Mouse (Mus musculus): ENCODE measurements around the gene Fbxw4. TPM values are rescaled to one million over a fixed set of nuclear protein-coding genes. Genes with fewer than 3 reads are reported as not detected.

Gene Fbxw4
- 10 to 100 TPM; 28.7 to 33.3 TPM for total RNA-seq (2021)

DNA sequence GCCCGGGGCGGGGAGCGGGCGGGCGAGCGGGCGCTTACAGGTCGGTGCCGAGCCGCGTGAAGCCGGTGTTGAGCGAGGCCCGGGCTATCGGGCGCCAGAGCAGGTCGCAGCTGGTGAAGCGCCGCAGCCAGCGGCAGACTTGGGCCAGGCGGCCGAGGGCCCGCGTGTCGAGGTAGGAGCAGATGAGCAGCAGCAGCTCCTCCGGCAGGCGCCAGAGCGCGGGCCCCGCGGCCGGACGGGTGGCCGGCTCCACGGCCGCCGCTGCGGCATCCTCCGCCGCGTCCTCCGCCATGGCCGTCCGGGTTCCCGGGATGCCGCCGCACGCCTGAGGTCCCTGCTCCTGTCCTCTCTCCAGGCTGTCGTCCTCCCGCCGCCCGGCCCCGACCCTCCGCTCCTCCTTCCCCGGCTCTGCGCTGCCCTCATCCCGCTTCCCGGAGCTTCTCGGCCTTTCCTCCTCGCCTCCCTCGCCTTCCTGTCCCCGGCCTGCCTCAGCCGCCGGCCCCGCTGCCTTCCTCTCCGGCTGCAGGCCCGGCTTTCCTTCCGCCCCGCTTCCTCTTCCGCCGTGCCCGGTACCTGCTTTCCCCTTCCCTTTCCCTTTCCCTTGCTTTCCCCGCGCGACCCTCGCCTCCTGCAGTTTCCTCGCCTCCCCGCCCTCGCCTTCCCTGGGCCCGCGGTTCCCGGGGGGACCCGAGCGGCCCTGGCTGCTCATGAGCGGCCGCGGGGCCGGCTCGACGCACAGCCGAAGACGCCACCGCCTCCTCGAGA lies at the start of gene Fbxw4:
TSS of gene Fbxw4 (minus strand) at position 575 of the 765 bp plus-strand sequence.
- peak; percentile 38 to 80 for DNase-seq (ENCODE audit: extremely low spot score in 1 of 2, low spot score in 2 of 2)
- intact Hi-C loops (cut with DNase I) = no loop called here

DNA sequence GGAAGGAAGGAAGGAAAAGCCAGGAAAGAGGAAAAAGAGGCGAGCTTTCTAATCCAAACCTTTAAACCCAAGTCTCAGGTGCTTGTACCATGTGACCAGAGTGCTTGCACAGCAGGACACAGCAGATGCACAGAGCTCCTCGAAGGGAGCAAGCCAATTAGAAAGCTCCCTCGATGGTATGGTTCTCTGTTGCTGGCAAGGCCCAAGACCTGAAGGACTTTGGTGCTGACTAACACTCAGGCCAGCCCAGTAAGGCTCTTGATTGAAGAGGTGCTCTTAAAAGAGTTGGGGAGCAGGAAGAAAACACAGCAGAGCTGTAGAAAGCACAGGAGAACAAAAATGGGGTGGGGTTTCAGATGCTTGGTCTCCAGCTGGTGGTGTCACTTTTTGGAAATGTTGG lies 48.6 kb upstream of the Fbxw4 start:
- no peak for DNase-seq (ENCODE audit: extremely low spot score in 1 of 2, low spot score in 2 of 2)
- intact Hi-C loops (cut with DNase I) = no loop called here

DNA sequence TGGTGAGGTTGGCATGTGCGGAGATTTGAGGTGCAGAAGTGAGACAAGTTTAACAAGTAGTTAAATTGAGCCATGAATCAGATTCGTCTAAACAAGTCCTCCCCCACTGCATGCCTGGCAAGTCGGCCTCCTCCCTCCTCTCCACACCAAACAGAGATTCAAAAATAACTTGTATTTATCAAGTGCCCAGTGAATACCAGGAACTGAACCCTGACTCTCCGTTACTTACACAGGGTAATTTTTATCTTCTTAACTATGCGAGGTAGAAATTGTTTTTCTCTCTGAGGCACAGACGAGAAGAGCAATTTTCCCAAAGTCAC lies 36.1 kb upstream of the Fbxw4 start:
- intact Hi-C loops (cut with DNase I) = no loop called here
- no peak for DNase-seq (ENCODE audit: extremely low spot score in 1 of 2, low spot score in 2 of 2)

DNA sequence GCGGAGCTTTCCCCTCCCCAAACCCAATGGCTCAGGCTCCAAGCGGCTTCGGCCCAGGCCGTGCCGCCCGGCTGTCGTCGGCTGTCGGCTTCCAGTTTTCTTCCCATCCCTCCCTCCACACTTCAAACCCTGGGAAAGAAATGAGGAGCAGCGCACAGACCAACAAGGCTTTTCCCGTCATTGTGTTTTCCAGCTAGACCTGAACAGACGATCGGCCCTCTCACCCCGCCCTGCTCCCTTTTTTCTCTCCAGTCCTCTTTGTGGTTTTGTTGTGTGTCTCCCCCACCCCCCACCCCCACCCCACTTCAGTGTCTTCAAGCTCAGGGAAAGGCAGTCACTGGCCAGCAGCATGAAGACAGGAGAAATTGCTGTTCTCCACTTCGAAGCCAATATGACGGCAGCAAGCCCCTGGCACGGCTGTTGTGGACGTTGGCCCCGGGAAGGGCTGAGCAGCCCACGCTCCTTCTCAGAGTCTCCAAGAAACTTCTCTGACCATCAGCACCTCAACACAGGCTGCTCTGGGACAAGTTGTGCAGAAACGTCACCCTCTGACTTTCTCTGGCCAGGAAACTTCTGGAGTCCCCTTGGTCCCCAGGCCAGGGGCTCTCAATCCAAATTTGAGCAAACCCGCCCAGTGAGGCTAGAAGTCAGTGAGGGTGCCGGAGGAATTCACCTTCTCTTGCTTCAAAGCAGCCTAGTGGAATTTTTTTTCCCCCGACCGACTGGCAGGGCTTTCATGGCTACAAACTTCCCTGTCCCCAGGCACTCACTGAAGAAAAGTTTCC lies 35.6 kb upstream of the Fbxw4 start:
- no peak for DNase-seq (ENCODE audit: extremely low spot score in 1 of 2, low spot score in 2 of 2)
- intact Hi-C loops (cut with DNase I) = no loop called here

DNA sequence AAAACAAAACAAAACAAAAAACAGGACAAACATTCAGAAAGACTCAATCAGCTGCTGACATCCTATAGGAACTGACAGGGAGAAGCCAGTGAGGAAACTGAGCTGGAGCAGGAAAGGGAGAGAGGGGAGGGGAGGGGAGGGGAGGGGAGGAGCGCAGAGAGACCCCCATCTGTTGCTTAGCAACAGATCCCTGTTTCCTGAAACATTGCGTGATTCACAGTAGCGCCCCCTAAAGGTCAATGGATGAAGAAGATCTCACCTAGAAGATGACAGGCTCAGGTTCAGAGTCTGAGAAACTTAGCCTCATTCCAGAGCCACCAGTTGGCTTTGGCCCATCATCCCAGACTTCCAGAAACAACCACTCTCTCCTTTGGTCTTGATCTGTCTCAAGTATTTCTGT lies 33.9 kb upstream of the Fbxw4 start:
- intact Hi-C loops (cut with DNase I) = no loop called here
- DNase-seq (ENCODE audit: extremely low spot score in 1 of 2, low spot score in 2 of 2) = no peak

DNA sequence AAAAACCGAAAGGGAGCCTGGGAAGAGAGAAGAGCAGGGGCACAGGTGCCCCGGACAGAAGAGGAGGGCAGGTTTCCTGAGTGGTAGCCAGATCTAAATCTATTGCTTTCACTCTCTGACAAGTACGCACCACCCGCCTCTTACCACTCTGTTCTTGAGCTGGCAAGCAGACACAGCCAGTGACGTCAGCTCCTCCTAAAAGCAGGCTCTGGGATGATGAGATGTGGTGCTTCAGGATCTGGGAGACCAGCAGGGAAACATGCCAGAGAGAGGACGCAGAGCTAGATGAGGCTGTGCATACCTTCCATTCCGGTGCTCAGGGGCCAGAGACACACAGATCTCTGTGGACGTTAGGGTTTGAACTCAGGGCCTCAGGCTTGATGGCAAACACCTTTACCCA lies 32.1 kb upstream of the Fbxw4 start:
- intact Hi-C loops (cut with DNase I) = no loop called here
- peak; percentile 17 to 37 for DNase-seq (ENCODE audit: extremely low spot score in 1 of 2, low spot score in 2 of 2)

DNA sequence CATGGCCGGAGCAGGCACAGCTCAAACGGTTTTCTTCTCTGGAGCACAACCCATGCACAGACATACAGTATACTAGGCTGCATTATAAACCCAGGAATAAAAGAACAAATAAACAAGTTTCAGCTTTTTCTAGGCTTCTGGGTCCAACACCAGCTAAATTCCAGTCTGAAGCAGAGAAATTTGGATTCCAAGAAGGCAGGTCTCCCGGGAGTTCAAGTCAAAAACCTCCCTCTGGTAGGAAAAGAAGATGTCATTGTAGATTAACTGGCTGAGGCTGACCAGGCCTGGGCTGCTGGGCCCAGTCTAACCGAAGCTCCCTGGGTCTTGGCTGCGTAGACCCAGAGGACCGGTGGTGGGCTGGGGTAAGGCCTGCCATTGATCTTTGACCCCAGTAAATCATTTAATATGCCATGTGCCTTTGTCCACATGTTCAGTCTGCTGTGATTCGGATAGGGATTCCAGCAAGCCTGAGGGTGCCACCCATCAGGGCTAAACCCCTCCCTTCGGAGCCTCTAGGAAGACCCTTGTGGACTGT lies 31.0 kb upstream of the Fbxw4 start:
- intact Hi-C loops (cut with DNase I) = no loop called here
- no peak for DNase-seq (ENCODE audit: extremely low spot score in 1 of 2, low spot score in 2 of 2)

DNA sequence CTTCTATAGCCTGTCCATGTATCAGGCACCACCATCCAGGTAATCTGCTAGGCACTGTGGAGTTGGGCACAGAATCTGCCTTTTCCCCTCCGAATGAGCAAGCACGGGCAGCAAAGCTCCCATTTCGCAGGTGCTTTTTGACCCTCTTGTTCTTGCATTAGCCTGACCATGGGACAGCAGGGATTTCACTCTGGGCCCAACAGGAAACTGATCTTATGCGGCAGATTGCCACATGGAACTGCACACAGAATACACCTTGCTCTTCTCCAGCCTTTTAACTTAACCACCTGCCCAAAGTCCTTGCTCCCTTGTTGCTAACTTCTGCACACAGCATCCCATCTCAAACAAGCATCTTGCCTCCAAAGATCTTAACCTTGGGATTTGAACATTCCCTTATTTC lies 26.9 kb upstream of the Fbxw4 start:
- DNase-seq (ENCODE audit: extremely low spot score in 1 of 2, low spot score in 2 of 2) = no peak
- intact Hi-C loops (cut with DNase I) = no loop called here

DNA sequence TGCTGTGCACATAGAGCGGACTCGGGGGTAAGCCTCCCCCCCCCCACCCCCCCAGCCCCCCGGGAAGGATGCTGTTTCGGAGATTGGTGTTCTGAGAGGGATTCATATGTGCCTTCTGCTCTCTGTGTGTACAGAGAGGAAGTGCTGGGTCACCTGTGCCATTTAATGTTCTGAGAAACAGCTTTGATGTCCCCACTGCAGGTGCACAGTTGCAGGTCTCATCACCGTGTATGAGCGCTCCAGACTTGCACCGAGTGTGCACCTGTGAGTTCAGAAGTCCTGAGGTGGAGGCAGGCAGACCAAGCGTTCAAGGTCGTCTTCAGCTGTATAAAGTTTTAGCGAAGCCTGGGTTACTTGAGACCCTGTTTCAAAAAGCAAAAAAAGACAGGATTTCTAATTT lies 23.6 kb upstream of the Fbxw4 start:
- intact Hi-C loops (cut with DNase I) = no loop called here

DNA sequence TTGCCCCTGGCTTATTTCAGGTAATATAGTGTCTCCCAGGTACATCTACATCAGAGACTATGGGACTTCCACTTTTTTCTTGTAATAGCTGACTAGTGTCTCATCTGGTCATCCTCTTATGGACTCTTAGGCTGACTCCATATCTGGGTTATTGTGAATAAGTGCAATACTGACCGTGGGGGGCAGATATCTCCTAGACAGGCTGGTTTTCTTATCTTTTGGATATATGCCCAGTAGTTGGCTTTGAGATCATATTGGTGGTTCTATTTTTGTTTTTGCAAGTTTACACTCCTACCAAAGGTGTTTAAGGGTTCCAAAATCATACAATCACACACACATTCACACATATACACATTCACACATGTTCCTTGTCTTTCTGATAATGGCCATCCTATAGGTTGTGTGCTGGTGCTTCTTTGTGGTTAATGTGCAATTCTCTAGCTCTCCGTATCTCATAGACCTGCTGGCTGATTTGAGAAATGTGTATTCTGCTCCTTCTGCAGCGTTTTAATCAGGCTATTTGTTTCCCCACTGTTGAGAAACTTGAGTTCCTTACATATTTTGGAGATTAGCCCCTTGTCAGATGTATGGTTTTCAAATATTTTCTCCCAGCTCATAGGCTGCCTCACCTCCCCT lies 20.5 kb upstream of the Fbxw4 start:
- DNase-seq (ENCODE audit: extremely low spot score in 1 of 2, low spot score in 2 of 2) = no peak
- intact Hi-C loops (cut with DNase I) = no loop called here

More for the DNA sequence above, 23.6 kb upstream of the Fbxw4 start:
- no peak for DNase-seq (ENCODE audit: extremely low spot score in 1 of 2, low spot score in 2 of 2)

DNA sequence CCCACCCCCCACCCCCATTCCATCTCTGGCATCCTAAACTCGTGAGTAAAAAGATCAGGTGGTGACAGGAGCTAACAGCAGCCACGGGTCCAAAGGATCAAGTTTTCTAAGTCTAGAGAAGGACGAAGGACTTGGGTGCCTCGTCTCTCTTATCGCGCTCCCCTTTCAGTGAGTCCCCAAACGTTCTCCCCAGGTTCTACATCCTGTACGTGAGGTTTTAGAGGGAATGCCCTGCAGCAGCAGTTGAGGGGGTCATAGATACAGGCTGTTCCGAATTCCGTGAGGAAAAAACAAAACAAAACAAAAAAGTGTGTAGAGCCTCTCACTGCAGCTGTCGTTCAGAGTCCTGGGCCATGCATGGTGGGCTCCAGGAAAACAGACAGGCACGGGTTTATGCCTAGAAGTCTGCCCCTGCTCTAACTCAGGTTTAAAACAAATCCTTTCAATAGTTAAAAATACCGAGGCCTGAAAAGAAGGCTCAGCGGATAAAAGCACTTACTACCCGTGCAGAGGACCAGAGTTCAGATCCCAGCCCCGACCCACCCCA lies 16.7 kb upstream of the Fbxw4 start:
- intact Hi-C loops (cut with DNase I) = no loop called here
- DNase-seq (ENCODE audit: extremely low spot score in 1 of 2, low spot score in 2 of 2) = no peak

DNA sequence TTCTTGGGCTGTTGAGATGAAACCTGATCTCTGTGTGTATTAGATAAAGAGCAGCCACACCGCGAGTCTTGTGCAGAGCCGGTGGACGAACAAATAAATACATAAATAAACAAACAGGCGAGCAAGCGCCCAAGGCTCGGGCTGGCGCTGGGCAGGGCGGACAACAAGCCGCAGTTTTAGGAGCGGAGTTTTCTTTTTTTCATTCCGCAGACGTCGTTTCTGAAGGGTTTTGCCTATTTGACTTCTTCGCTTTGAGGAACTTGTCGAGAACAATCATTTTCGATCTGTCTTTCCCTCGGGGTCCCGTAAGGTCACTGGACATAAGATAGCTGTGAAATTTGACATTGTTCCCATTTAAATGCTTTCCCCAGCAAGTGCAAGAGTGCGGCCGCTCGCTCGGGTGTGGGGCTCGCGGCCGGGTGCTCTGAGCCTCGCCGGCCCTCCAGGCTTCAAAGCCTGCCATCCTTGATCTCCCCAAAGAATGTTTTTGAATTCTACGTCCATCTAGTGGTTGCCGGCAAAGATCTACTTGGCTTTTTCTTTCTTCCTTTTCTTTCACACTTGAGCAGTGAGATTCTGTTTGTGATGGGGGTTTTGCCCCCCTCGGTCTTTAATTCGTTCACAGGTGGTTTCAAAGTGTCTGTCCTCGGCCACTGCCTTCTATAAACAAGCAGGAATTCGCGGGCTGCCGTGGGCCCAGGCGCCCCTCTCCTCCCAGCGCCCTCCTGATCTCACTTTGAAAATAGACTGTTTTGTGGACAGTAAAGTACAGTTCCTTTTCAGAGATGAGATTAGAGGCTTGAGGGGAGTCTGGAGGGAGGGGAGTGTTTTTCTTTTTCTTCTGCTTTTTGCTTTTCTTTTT lies 15.8 kb upstream of the Fbxw4 start:
- no peak for DNase-seq (ENCODE audit: extremely low spot score in 1 of 2, low spot score in 2 of 2)
- intact Hi-C loops (cut with DNase I) = no loop called here

DNA sequence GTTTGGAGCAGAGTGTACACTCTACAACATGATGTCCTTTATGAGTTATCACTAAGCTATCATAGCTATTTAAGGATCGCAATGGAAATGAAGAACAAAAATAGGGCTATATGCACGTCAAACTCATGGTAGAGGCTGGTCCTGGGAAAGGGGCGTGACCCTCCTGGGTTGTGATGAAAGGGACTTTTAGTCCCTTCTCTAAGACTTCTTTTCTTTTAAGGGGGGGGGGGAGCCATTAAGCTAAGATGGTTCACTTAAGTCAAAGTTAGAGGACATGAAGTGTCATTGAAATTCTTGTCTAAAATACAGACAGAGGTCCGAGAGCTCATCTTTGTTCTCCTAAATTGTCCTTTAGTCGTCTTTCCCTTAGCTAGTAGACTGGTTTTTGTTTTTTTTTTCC lies 15.1 kb upstream of the Fbxw4 start:
- no peak for DNase-seq (ENCODE audit: extremely low spot score in 1 of 2, low spot score in 2 of 2)
- intact Hi-C loops (cut with DNase I) = no loop called here

DNA sequence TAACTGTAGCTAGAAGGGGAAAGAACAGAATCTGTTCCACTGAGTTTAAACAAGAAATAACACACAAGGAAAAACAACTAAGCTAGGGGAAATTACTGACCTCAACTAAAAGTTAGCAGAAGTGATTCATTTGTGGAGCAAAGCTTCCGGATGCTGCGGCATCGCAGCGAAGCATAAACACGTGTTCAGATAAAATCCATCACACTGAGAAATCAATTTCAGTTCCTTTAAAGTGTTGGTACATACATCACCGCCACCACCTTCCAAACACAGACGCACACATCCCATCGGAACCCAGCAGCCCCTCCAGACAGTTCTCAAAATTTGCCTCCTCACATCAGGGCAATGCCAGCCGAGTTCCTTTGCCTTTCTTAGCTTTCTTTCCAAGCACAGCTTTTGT lies 12.9 kb upstream of the Fbxw4 start:
- no peak for DNase-seq (ENCODE audit: extremely low spot score in 1 of 2, low spot score in 2 of 2)
- intact Hi-C loops (cut with DNase I) = no loop called here

DNA sequence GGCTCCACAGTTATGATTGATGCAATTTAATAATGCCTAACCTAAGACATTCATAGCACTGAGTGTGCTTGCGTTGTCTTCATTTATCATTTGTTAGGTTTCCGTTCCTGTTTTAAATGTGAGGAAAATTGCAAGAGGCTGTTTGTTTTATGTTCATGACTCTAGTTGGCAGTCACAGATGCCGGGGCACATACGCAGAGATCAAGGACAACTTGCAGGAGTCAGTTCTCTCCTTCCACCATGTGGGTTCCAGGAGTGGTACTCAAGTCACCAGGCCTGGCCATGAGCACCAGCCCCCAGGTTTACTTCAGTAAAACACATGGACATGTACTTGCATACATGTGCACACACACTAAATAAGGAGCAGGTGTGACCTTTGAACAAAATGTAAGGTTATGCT lies 8.9 kb upstream of the Fbxw4 start:
- intact Hi-C loops (cut with DNase I) = no loop called here
- no peak for DNase-seq (ENCODE audit: extremely low spot score in 1 of 2, low spot score in 2 of 2)

DNA sequence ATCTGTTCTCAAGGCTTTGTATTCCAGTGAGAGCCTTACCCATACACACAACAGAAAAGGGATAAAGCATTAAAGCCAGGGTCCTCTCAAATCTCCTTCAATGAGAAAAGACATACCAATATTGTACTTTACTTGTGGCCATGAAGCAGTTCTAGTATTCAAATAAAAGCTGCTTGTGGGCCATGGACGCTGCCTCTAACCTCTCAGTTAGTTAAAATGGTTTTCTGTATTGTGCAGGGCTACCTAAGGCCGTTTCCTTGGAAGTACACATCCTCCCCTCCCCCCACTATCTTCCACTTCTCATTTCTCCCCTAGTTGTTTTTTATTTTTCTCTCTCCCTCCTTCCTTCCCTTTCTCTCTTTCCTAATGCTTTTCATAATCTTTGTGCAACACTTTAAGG lies 3.7 kb upstream of the Fbxw4 start:
- intact Hi-C loops (cut with DNase I) = no loop called here
- DNase-seq (ENCODE audit: extremely low spot score in 1 of 2, low spot score in 2 of 2) = no peak

DNA sequence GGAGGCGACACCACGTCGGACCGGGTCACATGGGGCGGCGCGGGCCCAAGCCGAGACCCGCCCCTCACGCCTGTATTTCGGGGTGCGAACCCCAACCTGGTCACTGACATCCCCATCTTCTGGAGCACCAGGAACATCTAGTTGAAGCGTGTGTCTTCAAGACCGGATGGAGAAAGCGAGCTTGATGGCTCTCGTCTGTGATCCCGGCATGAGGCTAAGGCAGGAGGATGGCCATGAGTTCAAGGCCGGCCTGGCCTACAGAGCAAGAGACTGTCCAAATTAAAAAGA lies 335 bp upstream of the Fbxw4 start:
- no peak for DNase-seq (ENCODE audit: extremely low spot score in 1 of 2, low spot score in 2 of 2)
- intact Hi-C loops (cut with DNase I) = no loop called here

DNA sequence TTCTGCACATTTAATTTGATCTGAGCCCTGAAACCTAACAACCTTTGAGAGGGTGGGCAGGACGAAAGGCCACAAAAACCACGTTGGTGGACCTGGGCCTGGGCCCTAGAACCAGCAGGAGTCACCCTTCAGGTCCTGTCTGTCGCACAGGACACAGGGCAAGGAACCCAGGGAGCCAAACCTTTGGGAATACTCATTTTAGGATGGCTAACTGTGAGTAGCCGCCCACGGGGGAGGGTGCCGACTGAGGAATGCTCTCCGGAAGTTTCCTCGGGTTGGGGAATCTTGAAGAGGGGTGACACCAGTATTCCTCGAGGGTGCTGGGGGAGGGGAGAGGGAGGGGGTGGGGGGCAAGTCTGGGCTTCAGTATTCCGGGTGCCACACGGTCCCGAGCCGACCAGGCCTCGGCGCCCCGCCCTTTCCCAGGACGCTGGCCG lies 793 bp downstream of the Fbxw4 start:
- DNase-seq (ENCODE audit: extremely low spot score in 1 of 2, low spot score in 2 of 2) = no peak

More for the DNA sequence above, 793 bp downstream of the Fbxw4 start:
- intact Hi-C loops (cut with DNase I) = no loop called here

Data from left cerebral cortex, postnatal 10 days (tissue).